Mouse (Mus musculus) megakaryocyte, embryonic 14.5 days (primary cell): Measurements from ENCODE around the gene Lrrc41. TPM values are rescaled to one million over a fixed set of nuclear protein-coding genes. Genes with fewer than 3 reads are reported as not detected.

Experiments
- H3K27me3 ChIP-seq: replicated peaks from 2 replicates; pipeline ENCODE3; 2012; ENCODE audit warnings: inconsistent platforms
- H3K36me3 ChIP-seq: replicated peaks from 2 replicates; pipeline ENCODE3; 2012; ENCODE audit warnings: low read length, inconsistent platforms, mixed read lengths
- H3K4me1 ChIP-seq: 2 replicates; pipeline ENCODE4 v1.6.1; 2012; ENCODE audit warnings: inconsistent platforms
- H3K4me3 ChIP-seq: replicated peaks from 2 replicates; pipeline ENCODE3; 2012; ENCODE audit warnings: moderate library complexity, mild to moderate bottlenecking, inconsistent platforms
- H3K9me3 ChIP-seq: 2 replicates; pipeline ENCODE4 v1.6.1; 2012; ENCODE audit warnings: inconsistent platforms
- FLI1 ChIP-seq: IDR thresholded peaks from 2 replicates; pipeline ENCODE4 v1.6.1; 2012; ENCODE audit warnings: low read length, inconsistent platforms, mixed read lengths
- GATA1 ChIP-seq: IDR thresholded peaks from 3 replicates; pipeline ENCODE4 v1.6.1; 2012; ENCODE audit warnings: mixed read lengths, low read length, inconsistent platforms, borderline replicate concordance
- polyA plus RNA-seq: library from polyadenylated mRNA; stranded (reverse); fragments of >175 nt; gene quantifications from 2 replicates; pipeline ENCODE4 v1.2.3, GENCODE M21; 2012; ENCODE audit warnings: low replicate concordance; ENCODE audit not compliant: insufficient read depth

The Lrrc41 gene
- polyA plus RNA-seq, 1 experiment = 13.4 TPM

DNA sequence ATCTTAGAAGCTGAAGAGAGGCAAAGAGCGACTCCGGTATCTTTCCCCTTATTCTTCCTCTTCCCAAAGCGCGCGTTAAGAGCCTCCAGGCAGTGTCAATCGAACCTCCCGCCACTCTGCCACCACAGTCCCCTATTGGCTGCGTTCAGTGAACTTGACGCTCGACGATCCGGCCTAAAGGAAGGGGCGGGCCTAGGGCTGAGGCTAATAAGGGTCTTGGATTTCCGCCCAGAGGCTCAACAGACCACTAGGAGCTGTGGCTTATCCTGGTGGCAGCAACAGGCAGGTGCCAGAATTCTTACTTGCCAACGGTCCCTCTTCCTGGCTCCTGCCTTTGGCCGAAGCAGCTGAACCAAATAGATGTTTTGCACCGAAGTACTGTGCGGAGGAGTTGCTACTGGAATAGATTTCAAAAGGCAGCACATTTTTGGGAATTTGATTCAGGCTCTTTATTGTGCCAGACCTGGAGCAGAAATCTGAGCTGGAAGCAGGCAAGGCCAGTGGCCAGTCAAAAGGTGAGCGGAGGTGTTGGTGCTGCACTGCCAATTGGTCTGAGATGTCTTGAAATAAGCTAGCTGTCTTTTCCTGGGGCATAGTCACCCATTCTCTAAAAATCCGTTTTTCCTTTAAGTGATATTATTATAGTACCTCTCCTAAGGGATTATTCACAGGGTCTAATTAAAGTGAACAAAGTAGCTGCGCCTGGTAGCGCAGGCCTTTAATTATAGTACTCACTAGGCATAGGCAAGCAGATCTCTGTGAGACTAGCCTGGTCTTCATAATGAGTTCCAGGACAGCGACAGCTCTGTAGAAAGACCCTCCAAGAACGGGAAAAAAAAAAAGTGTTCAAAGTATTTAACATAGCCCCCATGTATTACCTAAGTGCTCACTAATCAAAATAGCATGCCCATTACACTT is 48.8 kb downstream of the Lrrc41 start, which contains the start of the genes Rad54l and Pomgnt1:
Gene Rad54l (minus strand): TSS at position 89 of the 918 bp plus-strand sequence.
Gene Pomgnt1 (plus strand): TSS at position 239 of the 918 bp plus-strand sequence.
- TF ChIP-seq GATA1 (no peak), FLI1 (no peak)
- Histone ChIP-seq H3K4me1 (peaks cover 36% of the 10 kb centered on the region), H3K27me3 (no peaks in the 10 kb centered on the region), H3K9me3 (no peaks in the 10 kb centered on the region), H3K4me3 (peak within 1 kb of the TSS; percentile 94), H3K36me3 (peaks cover 24% of the 10 kb centered on the region)

DNA sequence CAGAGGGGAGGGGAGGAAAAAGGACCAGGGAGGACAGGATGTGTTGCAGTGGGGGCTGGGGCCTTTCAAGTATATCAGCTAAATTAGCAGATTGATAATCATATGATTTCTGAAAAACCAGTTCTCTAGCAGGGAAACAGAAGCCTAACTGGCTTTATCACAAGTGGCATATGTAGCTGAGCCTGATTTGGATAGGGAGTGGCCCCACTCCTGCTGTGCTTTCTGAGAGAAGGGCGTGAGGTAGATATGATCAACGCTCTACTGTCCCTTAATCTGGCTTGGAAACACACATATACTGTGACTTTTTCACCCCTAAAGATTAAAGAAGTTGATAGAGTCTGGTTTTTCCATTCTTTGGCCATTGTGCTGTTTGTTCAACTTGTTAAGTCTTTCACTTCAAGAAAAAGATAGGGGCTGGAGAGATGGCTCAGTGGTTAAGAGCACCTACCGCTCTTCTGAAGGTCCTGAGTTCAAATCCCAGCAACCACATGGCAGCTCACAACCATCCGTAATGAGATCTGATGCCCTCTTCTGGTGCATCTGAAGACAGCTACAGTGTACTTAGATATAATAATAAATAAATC is 50.8 kb downstream of the Lrrc41 start:
- H3K4me1 ChIP-seq = peaks cover 36% of the 10 kb centered on the region
- no peaks in the 10 kb centered on the region for H3K9me3 ChIP-seq
- no peaks in the 10 kb centered on the region for H3K27me3 ChIP-seq
- no peak overlapping the region for H3K4me3 ChIP-seq
- no peak for TF ChIP-seq FLI1
- no peak for TF ChIP-seq GATA1
- H3K36me3 ChIP-seq = peaks cover 17% of the 10 kb centered on the region

DNA sequence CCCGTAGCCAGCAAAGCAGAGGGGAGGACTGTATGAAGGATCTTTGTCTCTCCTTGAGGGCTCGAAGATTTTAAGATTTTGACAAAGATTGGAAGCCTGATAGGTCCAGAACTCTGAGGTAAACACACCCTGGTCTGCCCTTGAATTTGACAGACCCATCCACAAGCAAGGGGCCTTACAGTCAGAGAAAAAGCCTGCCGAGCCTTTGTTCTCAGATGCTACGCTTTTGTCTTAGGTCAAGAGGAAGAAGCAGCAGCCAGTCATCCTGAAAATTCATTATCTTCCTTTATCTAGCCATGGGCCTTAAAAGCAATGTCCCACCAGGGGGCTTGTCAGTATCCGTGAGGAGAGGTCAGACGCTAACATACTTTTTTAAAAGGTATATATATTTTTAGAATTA is 52.9 kb downstream of the Lrrc41 start:
- H3K9me3 ChIP-seq = no peaks in the 10 kb centered on the region
- no peaks in the 10 kb centered on the region for H3K27me3 ChIP-seq
- peaks cover 16% of the 10 kb centered on the region for H3K36me3 ChIP-seq
- H3K4me1 ChIP-seq = peaks cover 22% of the 10 kb centered on the region
- no peak overlapping the region for H3K4me3 ChIP-seq
- no peak for TF ChIP-seq FLI1
- TF ChIP-seq GATA1 = no peak

DNA sequence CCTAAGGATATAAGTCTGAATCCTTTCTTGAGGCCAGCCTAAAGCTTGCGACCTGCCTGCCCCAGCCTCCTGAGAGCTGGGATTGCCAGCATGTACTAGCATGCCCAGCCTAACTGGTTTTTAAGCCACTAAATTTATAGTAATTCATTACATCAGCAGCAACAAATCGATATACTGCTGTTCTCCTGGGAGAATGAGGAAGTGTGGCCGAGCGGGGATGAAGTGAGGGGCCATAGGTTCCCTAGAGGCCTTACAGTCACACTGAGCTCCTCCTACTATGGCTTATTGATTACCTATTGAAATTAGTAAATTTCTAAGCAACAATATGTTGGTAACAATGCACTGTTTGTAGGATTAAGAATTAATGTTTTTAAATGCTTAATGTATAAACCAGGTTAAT is 58.1 kb downstream of the Lrrc41 start:
- no peaks in the 10 kb centered on the region for H3K27me3 ChIP-seq
- peaks cover 15% of the 10 kb centered on the region for H3K4me1 ChIP-seq
- TF ChIP-seq FLI1 (no peak), GATA1 (no peak)
- peaks cover 12% of the 10 kb centered on the region for H3K36me3 ChIP-seq
- no peaks in the 10 kb centered on the region for H3K9me3 ChIP-seq
- H3K4me3 ChIP-seq = no peak overlapping the region

DNA sequence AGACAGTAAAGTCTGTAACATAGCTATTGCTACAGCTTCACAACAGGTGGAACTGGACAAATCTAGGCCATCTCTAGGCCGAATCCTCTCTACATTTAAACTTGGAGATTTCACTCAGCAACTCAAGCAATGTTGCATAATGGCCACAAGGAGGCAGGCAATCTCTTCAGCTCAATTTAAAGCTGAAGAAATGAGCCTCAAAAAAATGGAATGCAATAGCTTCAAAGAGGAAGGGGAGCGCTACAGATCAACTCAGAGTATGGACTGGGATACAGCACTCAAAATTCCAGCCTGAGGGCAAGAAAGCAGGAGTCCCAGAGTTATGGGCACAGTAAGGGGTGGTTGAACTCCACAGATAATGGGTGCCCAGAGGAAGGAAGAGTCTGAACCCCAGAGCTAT is 59.9 kb downstream of the Lrrc41 start:
- Histone ChIP-seq H3K9me3 (no peaks in the 10 kb centered on the region), H3K4me1 (peaks cover 15% of the 10 kb centered on the region), H3K4me3 (no peak overlapping the region), H3K36me3 (peaks cover 12% of the 10 kb centered on the region), H3K27me3 (peaks cover 3% of the 10 kb centered on the region)
- TF ChIP-seq FLI1 = no peak
- TF ChIP-seq GATA1 = no peak

DNA sequence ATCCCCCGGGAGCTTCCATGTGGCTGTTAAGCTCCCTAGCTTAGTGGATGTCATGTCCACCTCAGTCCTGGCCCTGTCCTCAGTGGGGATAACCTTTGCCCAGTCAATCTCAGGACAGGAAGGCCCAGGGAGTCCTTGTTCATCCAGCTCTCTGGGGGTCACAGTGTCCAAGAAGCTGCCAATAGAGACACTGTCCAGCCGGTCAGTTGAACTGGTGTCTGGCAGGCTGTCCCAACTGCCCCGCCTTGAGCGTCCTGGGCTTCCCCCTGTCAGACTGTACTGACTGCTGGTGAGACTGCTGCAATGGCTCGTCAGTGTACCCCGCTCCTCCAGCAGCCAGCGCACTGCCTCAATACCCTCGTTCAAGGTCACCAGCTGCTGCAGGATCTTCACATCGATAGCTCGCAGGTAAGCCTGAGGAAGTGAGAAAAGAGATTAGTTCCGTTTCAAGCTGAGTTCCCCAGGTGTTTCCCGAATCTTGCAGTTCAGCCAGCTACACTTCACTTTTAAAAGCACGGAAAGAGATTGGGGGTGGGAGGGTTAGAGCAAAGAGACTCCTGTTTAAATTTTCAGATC is 62.4 kb downstream of the Lrrc41 start:
- Histone ChIP-seq H3K27me3 (peaks cover 19% of the 10 kb centered on the region), H3K9me3 (no peaks in the 10 kb centered on the region; the same call in 1 of the 2 replicates), H3K4me1 (peaks cover 15% of the 10 kb centered on the region), H3K4me3 (no peak overlapping the region), H3K36me3 (no peaks in the 10 kb centered on the region)
- no peak for TF ChIP-seq GATA1
- TF ChIP-seq FLI1 = no peak

DNA sequence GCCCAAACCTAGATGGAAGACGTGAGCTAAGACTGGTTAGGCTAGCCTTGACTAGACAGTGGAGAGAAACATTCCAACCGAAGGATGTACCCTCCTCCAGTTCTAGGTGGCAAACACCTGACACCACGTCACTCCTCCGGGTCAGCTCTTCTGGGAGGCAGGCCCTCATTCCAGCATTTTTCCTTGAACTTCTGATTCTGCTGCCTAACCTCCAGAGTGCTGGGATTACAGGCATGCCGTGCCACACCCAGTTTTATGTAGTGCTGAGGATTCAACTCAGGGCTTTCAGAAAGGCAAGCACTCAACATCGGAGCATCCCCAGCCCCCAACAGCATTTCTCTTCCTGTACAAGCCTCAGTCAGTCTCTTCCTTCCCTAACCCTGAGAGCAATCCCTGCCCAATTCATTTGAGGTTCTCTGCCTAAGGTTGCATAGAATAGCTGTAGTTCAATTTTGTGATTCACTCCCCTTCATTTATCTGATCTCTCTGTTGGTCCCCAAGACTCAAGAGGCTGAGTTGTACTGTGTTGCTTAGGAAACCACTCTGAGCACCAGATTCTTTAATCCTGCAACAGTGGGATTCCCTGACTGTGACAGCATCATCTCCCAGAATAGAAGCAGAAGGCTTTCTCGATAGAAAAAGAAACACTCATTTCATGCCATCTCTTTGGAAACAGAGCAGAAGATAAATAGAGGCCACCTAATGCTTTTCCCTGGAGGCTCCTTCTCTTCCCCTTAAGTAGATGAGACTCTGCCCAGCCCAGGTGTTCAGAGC is 65.9 kb downstream of the Lrrc41 start:
- Histone ChIP-seq H3K4me3 (no peak overlapping the region), H3K4me1 (peaks cover 27% of the 10 kb centered on the region), H3K9me3 (no peaks in the 10 kb centered on the region; the same call in 1 of the 2 replicates), H3K36me3 (no peaks in the 10 kb centered on the region), H3K27me3 (peaks cover 40% of the 10 kb centered on the region)
- TF ChIP-seq FLI1 (no peak), GATA1 (no peak)

DNA sequence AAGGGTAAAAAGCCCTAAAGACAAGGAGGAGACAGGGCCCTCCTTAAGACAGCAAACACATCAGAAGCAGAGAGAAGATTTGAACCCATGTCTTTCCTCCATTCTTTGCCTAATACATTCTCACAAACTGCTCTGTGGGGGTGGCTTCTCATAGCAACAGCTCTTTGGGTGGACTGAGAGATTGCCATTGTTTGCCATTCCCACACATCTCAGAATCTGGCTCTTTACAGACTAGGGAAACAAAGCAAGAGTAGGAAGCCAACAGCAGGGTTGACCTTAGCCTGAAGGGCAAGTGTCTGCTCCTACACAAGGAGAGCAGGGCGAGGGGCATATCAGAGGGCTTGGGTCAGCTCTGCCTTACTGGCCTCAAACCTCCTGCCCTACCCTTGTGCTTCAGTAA is 66.7 kb downstream of the Lrrc41 start:
- Histone ChIP-seq H3K9me3 (no peaks in the 10 kb centered on the region; the same call in 1 of the 2 replicates), H3K36me3 (no peaks in the 10 kb centered on the region), H3K4me1 (peaks cover 25% of the 10 kb centered on the region), H3K27me3 (peaks cover 40% of the 10 kb centered on the region), H3K4me3 (no peak overlapping the region)
- TF ChIP-seq FLI1 (no peak), GATA1 (no peak)

DNA sequence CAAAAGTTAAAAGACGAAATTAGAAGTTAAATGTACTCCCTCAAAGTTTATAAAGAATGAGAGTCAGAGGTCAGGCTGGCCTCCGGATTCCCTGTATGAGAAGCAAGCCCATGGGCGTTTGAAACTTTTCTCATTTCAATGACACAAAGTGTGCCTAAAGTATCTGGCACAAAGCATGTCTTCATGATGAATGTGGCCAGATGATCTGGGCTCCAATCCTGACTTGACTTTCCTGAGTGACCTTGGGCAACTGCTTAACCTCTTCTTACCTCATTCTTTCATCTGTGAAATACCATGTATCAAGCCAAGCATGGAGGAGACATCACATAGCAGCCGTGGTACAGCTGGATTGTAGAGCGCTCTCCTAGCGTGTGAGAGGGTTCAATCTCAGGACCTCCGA is 67.2 kb downstream of the Lrrc41 start:
- Histone ChIP-seq H3K4me3 (no peak overlapping the region), H3K4me1 (peaks cover 23% of the 10 kb centered on the region), H3K36me3 (peaks cover 2% of the 10 kb centered on the region), H3K27me3 (peaks cover 40% of the 10 kb centered on the region), H3K9me3 (peaks cover 3% of the 10 kb centered on the region)
- no peak for TF ChIP-seq GATA1
- TF ChIP-seq FLI1 = no peak
